Mouse (Mus musculus) forebrain, embryonic 14.5 days (tissue): ENCODE measurements around the gene Polr1b. TPM values are rescaled to one million over a fixed set of nuclear protein-coding genes. Genes with fewer than 3 reads are reported as not detected.

Experiments
- ATAC-seq: fragments of 200-750 bp; cut with Nextera tagmentation; 2 replicates; pipeline ENCODE4 v1.8.0; 2017; ENCODE audit warnings: mild to moderate bottlenecking, moderate library complexity
- DNase-seq: peaks from one replicate; pipeline ENCODE4 v3.0.0-alpha.2; 2015; ENCODE audit warnings: low spot score
- H3K27ac ChIP-seq: fragments of 300-500 bp; sonication (generic); 2 replicates; pipeline ENCODE4 v1.5.1; 2014; ENCODE audit warnings: low read depth, mild to moderate bottlenecking, control low read depth, low read length, moderate library complexity
- H3K27me3 ChIP-seq: fragments of 300-500 bp; sonication (generic); replicated peaks from 2 replicates; pipeline ENCODE4 v1.6.1; 2014; ENCODE audit warnings: low read length, control low read depth, mixed read lengths; ENCODE audit not compliant: control insufficient read depth, insufficient read depth
- H3K36me3 ChIP-seq: fragments of 300-500 bp; sonication (generic); 2 replicates; pipeline ENCODE4 v1.6.1; 2014; ENCODE audit warnings: low read length, control low read depth; ENCODE audit not compliant: control insufficient read depth, insufficient read depth
- H3K4me1 ChIP-seq: fragments of 300-500 bp; sonication (generic); 2 replicates; pipeline ENCODE4 v1.6.1; 2014; ENCODE audit warnings: antibody characterized with exemption, low read length, control low read depth; ENCODE audit not compliant: control insufficient read depth, insufficient read depth
- H3K4me2 ChIP-seq: fragments of 300-500 bp; sonication (generic); 2 replicates; pipeline ENCODE4 v1.6.1; 2014; ENCODE audit warnings: mild to moderate bottlenecking, control low read depth, low read length
- H3K4me3 ChIP-seq: fragments of 300-500 bp; sonication (generic); 2 replicates; pipeline ENCODE4 v1.5.1; 2014; ENCODE audit warnings: low read depth, low read length, control low read depth
- H3K9ac ChIP-seq: fragments of 300-500 bp; sonication (generic); 2 replicates; pipeline ENCODE4 v1.6.1; 2014; ENCODE audit warnings: mild to moderate bottlenecking, low read length, control low read depth, moderate library complexity
- H3K9me3 ChIP-seq: fragments of 300-500 bp; sonication (generic); replicated peaks from 2 replicates; pipeline ENCODE4 v1.6.1; 2016; ENCODE audit warnings: low read length, control low read depth, mixed read lengths; ENCODE audit not compliant: control insufficient read depth
- WGBS: fragments of 180-500 bp; shearing (Covaris S2); extraction: QIAGEN DNeasy Blood & Tissue Kit; methylation state at CpG from one replicate; pipeline ENCODE4 v1.1.7; 2014; 5-methylcytosine and 5-hydroxymethylcytosine counted together
- polyA plus RNA-seq: library from polyadenylated mRNA; unstranded; fragments of >200 nt; fragmentation: Nextera tagmentation; extraction: Ambion mirVana; gene quantifications from 2 replicates; pipeline ENCODE4 v1.2.1, GENCODE M21; 2014

Polr1b gene
- polyA plus RNA-seq, 1 experiment from 2014 or later: 5.9 TPM

DNA sequence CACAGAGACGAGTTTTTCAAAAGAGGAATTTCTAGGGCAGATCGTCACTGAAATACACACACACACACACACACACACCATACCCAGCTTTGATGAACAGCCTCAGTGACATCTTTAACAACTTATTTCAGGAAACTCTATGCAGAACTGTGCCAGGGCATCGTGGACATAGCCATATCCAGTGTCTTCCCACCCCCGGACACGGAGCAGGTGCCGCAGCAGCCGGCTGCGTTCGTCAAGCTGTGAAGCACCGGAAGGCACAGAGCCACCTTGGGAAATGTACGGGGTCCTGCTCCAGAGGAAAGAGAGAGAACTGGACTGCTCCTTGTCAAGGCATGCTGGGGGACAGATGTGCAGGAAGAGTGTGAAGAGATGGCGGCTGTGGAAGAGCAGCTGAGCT is 8.0 kb upstream of the Polr1b start:
- Histone ChIP-seq H3K27me3 (no peaks in the 10 kb centered on the region), H3K9me3 (no peaks in the 10 kb centered on the region), H3K9ac (no peak overlapping the region), H3K4me3 (no peak overlapping the region), H3K36me3 (peaks cover 73% of the 10 kb centered on the region), H3K4me1 (no peaks in the 10 kb centered on the region), H3K4me2 (no peak overlapping the region), H3K27ac (no peak overlapping the region)
- WGBS: 92% methylated on average over 12 of the region's 12 CpGs
- DNase-seq (no peak), ATAC-seq (no peak)

DNA sequence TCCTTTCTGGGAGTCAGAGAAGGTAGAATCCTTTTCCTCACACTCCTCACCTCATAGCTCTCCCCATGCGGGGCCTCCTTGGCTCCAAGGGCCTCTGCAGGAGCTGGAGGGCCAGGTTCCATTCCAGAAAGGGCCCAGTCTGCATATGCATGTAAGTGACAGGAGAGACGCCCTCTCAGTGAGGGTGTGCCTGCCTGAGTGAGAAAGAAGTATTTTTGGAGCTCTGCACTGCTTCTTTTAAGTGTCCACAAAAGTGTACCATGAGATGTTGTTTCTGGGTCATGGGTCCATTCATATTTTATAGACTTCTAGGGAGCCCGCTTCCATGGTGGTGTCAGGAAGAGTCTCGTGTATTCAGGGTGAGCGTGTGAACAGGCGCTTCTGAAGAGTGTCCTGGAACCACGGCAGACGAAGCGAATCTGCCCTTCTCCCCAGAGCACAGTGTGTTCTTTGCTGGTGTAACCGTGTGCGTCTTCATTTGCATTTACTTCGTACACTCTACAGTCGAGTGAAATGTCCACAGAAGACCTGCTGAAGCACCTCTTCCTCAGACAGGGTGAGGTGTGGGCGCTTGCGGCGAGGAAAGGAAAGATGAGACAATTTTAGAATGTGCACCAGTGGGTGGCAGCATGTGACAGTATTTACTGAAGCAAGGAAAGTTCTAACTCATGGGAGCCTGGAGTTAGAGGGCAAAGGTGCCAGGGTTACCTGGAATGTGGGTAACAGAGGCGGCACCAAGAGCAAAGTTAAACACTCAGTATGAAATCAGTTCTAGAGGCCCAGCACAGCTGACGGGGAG is 6.7 kb upstream of the Polr1b start:
- peaks cover 62% of the 10 kb centered on the region for H3K36me3 ChIP-seq
- no peak overlapping the region for H3K9ac ChIP-seq
- 93% methylated on average over 18 of the region's 18 CpGs for WGBS
- H3K4me2 ChIP-seq: no peak overlapping the region
- H3K4me1 ChIP-seq: no peaks in the 10 kb centered on the region
- DNase-seq (no peak), ATAC-seq (no peak)
- no peak overlapping the region for H3K4me3 ChIP-seq
- no peak overlapping the region for H3K27ac ChIP-seq
- no peaks in the 10 kb centered on the region for H3K9me3 ChIP-seq
- H3K27me3 ChIP-seq: no peaks in the 10 kb centered on the region

GRCm38 (mm10) chr2:129112924-129113323 is 12.1 kb downstream of the Polr1b start:
- no peak overlapping the region for H3K9ac ChIP-seq
- 90% methylated on average over 5 of the region's 5 CpGs for WGBS
- DNase-seq (no peak), ATAC-seq (no peak)
- H3K4me1 ChIP-seq: no peaks in the 10 kb centered on the region
- no peak overlapping the region for H3K4me3 ChIP-seq
- H3K27me3 ChIP-seq: no peaks in the 10 kb centered on the region
- no peaks in the 10 kb centered on the region for H3K9me3 ChIP-seq
- no peak overlapping the region for H3K27ac ChIP-seq
- H3K4me2 ChIP-seq: no peak overlapping the region
- peaks cover 77% of the 10 kb centered on the region for H3K36me3 ChIP-seq

- H3K36me3 ChIP-seq: peaks cover 82% of the 10 kb centered on the region
- WGBS: 90% methylated on average over 9 of the region's 9 CpGs
- no peaks in the 10 kb centered on the region for H3K27me3 ChIP-seq
- no peaks in the 10 kb centered on the region for H3K4me1 ChIP-seq
- no peak overlapping the region for H3K9ac ChIP-seq
- no peak overlapping the region for H3K27ac ChIP-seq
- H3K4me3 ChIP-seq: no peak overlapping the region
- H3K9me3 ChIP-seq: no peaks in the 10 kb centered on the region
- no peak overlapping the region for H3K4me2 ChIP-seq
- ATAC-seq: no peak
- DNase-seq: no peak
Observed at GRCm38 (mm10) chr2:129115706-129116367, 15.0 kb downstream of the Polr1b start.

DNA sequence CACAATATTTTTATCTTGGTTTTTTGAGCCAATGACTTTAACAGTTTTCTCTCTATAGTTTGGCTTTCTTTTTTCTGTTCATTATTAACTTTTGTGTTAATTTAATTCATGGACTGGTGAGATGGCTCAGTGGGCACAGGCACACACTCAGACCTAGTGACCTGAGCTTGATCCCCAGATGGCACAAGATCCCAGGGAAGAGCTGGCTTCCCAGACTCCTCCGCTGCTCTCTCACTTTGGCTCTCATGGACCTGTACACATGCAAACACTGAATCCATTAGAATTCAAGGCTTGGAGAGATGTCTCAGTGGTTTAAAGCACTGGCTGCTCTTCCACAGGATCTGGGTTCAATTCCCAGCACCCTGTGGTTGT is 15.6 kb downstream of the Polr1b start:
- Histone ChIP-seq H3K4me3 (no peak overlapping the region), H3K27me3 (no peaks in the 10 kb centered on the region), H3K27ac (no peak overlapping the region), H3K4me1 (no peaks in the 10 kb centered on the region), H3K4me2 (no peak overlapping the region), H3K9me3 (no peaks in the 10 kb centered on the region), H3K9ac (no peak overlapping the region), H3K36me3 (peaks cover 86% of the 10 kb centered on the region)
- DNase-seq (no peak), ATAC-seq (no peak)
- 100% methylated on average over 1 of the region's 1 CpGs for WGBS

GRCm38 (mm10) chr2:129118061-129118460 is 17.3 kb downstream of the Polr1b start:
- no peaks in the 10 kb centered on the region for H3K4me1 ChIP-seq
- H3K4me3 ChIP-seq: no peak overlapping the region
- H3K36me3 ChIP-seq: peaks cover 84% of the 10 kb centered on the region
- no peaks in the 10 kb centered on the region for H3K9me3 ChIP-seq
- ATAC-seq: no peak
- H3K27ac ChIP-seq: no peak overlapping the region
- H3K27me3 ChIP-seq: no peaks in the 10 kb centered on the region
- no peak overlapping the region for H3K9ac ChIP-seq
- WGBS: 91% methylated on average over 12 of the region's 12 CpGs
- no peak overlapping the region for H3K4me2 ChIP-seq
- DNase-seq: no peak

DNA sequence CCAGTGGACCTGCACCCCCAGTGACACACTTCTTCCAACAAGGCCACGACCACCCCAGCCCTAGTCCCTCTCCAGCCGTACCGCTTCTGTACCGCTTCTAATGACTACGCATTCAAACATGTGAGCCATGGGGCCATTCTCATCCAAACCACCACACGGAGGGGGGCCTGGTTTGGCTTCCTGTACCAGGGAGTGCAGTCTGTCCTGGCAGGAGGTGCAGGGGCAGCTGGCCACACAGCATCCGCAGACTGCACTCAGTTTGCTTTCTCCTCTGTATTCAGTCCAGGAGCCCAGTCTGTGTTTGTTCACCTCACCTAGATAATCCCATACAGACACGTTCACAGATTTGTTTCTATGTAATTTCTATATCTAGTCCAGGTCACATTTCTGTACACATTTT is 21.2 kb downstream of the Polr1b start:
- H3K36me3 ChIP-seq: peaks cover 77% of the 10 kb centered on the region
- no peaks in the 10 kb centered on the region for H3K9me3 ChIP-seq
- 95% methylated on average over 8 of the region's 8 CpGs for WGBS
- H3K4me2 ChIP-seq: no peak overlapping the region
- H3K4me1 ChIP-seq: no peaks in the 10 kb centered on the region
- no peak overlapping the region for H3K9ac ChIP-seq
- no peak overlapping the region for H3K27ac ChIP-seq
- H3K4me3 ChIP-seq: no peak overlapping the region
- ATAC-seq: no peak
- H3K27me3 ChIP-seq: no peaks in the 10 kb centered on the region
- no peak for DNase-seq

DNA sequence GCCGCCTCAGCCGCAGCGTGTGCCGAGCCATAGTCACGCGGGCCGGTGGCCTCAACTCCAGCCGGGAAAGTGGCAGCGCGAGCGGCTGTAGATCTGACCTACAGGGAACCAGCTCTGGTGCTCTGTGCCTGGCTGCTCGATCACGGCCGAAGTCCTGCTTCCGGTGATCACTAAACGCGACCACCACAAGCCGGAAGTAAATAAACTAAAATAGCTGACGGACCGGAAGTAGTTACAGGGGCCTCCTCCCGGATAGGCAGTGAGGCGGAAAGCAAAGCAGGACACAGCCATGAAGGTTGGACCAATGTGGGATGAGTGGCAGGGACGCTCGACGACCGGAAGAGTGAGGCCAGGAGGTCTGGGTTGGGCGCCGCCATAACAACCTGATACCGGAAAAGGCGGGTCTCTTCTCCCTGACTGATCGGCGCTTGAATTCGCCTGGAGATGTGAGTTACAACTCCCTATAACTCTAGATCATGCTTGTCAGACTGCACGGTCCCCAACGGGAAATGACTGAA is 28.7 kb downstream of the Polr1b start, which contains the start of gene Chchd5:
Chchd5 (plus strand) TSS at position 289 of the 518 bp plus-strand sequence.
- Histone ChIP-seq H3K27me3 (no peaks in the 10 kb centered on the region), H3K4me2 (peak within 1 kb of the TSS; percentile 72), H3K9ac (peak within 1 kb of the TSS; percentile 79), H3K36me3 (peaks cover 41% of the 10 kb centered on the region), H3K9me3 (peaks cover 6% of the 10 kb centered on the region; the same call in 1 of the 2 replicates), H3K4me1 (peaks cover 8% of the 10 kb centered on the region; the same call in 1 of the 2 replicates), H3K4me3 (peak within 1 kb of the TSS; percentile 63), H3K27ac (peak within 1 kb of the TSS; percentile 87)
- ATAC-seq: peak; percentile 100
- under 1% methylated on average over 35 of the region's 35 CpGs for WGBS
- DNase-seq: peak; percentile 98
